Mouse (Mus musculus) intestine, postnatal 0 days (tissue): ENCODE measurements around the gene Zfr. TPM values are rescaled to one million over a fixed set of nuclear protein-coding genes. Genes with fewer than 3 reads are reported as not detected.

Experiments used
- ATAC-seq: fragments of 200-750 bp; cut with Nextera tagmentation; 2 replicates; pipeline ENCODE4 v1.8.0; 2017; ENCODE audit warnings: mild to moderate bottlenecking, moderate TSS enrichment, moderate library complexity
- H3K27ac ChIP-seq: fragments of 300-500 bp; sonication (generic); 2 replicates; pipeline ENCODE4 v1.5.1; 2014; ENCODE audit warnings: mild to moderate bottlenecking, low read depth, low read length, moderate library complexity
- H3K27me3 ChIP-seq: fragments of 300-500 bp; sonication (generic); replicated peaks from 2 replicates; pipeline ENCODE4 v1.6.1; 2014; ENCODE audit warnings: low read length, mixed read lengths; ENCODE audit not compliant: control insufficient read depth, insufficient read depth
- H3K36me3 ChIP-seq: fragments of 300-500 bp; sonication (generic); 2 replicates; pipeline ENCODE4 v1.6.1; 2014; ENCODE audit warnings: mild to moderate bottlenecking, moderate library complexity; ENCODE audit not compliant: control insufficient read depth, insufficient read depth
- H3K4me1 ChIP-seq: fragments of 300-500 bp; sonication (generic); replicated peaks from 2 replicates; pipeline ENCODE4 v1.6.1; 2014; ENCODE audit warnings: antibody characterized with exemption, low read length, mixed read lengths; ENCODE audit not compliant: control insufficient read depth, insufficient read depth
- H3K4me2 ChIP-seq: fragments of 300-500 bp; sonication (generic); replicated peaks from 2 replicates; pipeline ENCODE4 v1.6.1; 2014; ENCODE audit warnings: low read depth, mild to moderate bottlenecking, moderate library complexity
- H3K4me3 ChIP-seq: fragments of 300-500 bp; sonication (generic); 2 replicates; pipeline ENCODE4 v1.5.1; 2014; ENCODE audit warnings: low read depth, low read length
- H3K9ac ChIP-seq: fragments of 300-500 bp; sonication (generic); 2 replicates; pipeline ENCODE4 v1.6.1; 2014; ENCODE audit warnings: mild to moderate bottlenecking, low read depth, low read length
- H3K9me3 ChIP-seq: fragments of 300-500 bp; sonication (generic); 2 replicates; pipeline ENCODE4 v1.6.1; 2016; ENCODE audit warnings: mixed run types; ENCODE audit not compliant: control insufficient read depth
- CTCF ChIP-seq: sonication (generic); IDR thresholded peaks from 2 replicates; pipeline ENCODE4 v1.5.1; 2016; ENCODE audit warnings: low read depth, mild to moderate bottlenecking, control low read depth, antibody characterized with exemption, moderate library complexity
- WGBS: fragments of 180-500 bp; shearing (Covaris S2); extraction: QIAGEN DNeasy Blood & Tissue Kit; methylation state at CpG from one replicate; pipeline ENCODE4 v1.1.7; 2014; 5-methylcytosine and 5-hydroxymethylcytosine counted together
- polyA plus RNA-seq: library from polyadenylated mRNA; unstranded; fragments of >200 nt; fragmentation: Nextera tagmentation; extraction: Ambion mirVana; gene quantifications from 2 replicates; pipeline ENCODE4 v1.2.1, GENCODE M21; 2015

The Zfr gene
- polyA plus RNA-seq, 1 experiment from 2014 or later: 47.9 TPM

- peak; percentile 84 for TF ChIP-seq CTCF
- Histone ChIP-seq H3K27ac (no peak overlapping the region), H3K27me3 (no peaks in the 10 kb centered on the region), H3K4me1 (no peaks in the 10 kb centered on the region), H3K4me2 (no peak overlapping the region), H3K36me3 (no peaks in the 10 kb centered on the region), H3K9ac (no peak overlapping the region), H3K4me3 (no peak overlapping the region), H3K9me3 (no peaks in the 10 kb centered on the region)
- WGBS: 67% methylated on average over 10 of the region's 10 CpGs
- no peak for ATAC-seq
Measured at GRCm38 (mm10) chr15:12091781-12092458, 25.7 kb upstream of the Zfr start.

- H3K9me3 ChIP-seq: no peaks in the 10 kb centered on the region
- no peaks in the 10 kb centered on the region for H3K4me1 ChIP-seq
- H3K27me3 ChIP-seq: no peaks in the 10 kb centered on the region
- no peak overlapping the region for H3K4me3 ChIP-seq
- no peak for TF ChIP-seq CTCF
- WGBS: 73% methylated on average over 25 of the region's 25 CpGs
- no peak overlapping the region for H3K4me2 ChIP-seq
- no peaks in the 10 kb centered on the region for H3K36me3 ChIP-seq
- H3K9ac ChIP-seq: no peak overlapping the region
- no peak for ATAC-seq
- H3K27ac ChIP-seq: no peak overlapping the region
Measured at GRCm38 (mm10) chr15:12093026-12093960, 24.3 kb upstream of the Zfr start.

GRCm38 (mm10) chr15:12093961-12094566 lies 23.6 kb upstream of the Zfr start:
- Histone ChIP-seq H3K27me3 (no peaks in the 10 kb centered on the region), H3K9ac (no peak overlapping the region), H3K4me3 (no peak overlapping the region), H3K27ac (no peak overlapping the region), H3K4me2 (no peak overlapping the region), H3K36me3 (no peaks in the 10 kb centered on the region), H3K4me1 (no peaks in the 10 kb centered on the region), H3K9me3 (no peaks in the 10 kb centered on the region)
- WGBS: 87% methylated on average over 4 of the region's 4 CpGs
- ATAC-seq: no peak
- no peak for TF ChIP-seq CTCF

GRCm38 (mm10) chr15:12096447-12096846 lies 21.2 kb upstream of the Zfr start:
- Histone ChIP-seq H3K9me3 (no peaks in the 10 kb centered on the region), H3K27me3 (no peaks in the 10 kb centered on the region), H3K27ac (no peak overlapping the region), H3K4me3 (no peak overlapping the region), H3K36me3 (no peaks in the 10 kb centered on the region), H3K4me1 (no peaks in the 10 kb centered on the region), H3K4me2 (no peak overlapping the region), H3K9ac (no peak overlapping the region)
- 72% methylated on average over 4 of the region's 4 CpGs for WGBS
- TF ChIP-seq CTCF: no peak
- no peak for ATAC-seq

GRCm38 (mm10) chr15:12097344-12097743 lies 20.3 kb upstream of the Zfr start:
- no peak overlapping the region for H3K27ac ChIP-seq
- TF ChIP-seq CTCF: peak; percentile 31
- no peaks in the 10 kb centered on the region for H3K4me1 ChIP-seq
- no peaks in the 10 kb centered on the region for H3K9me3 ChIP-seq
- no peak for ATAC-seq
- no peak overlapping the region for H3K9ac ChIP-seq
- no peaks in the 10 kb centered on the region for H3K36me3 ChIP-seq
- WGBS: 92% methylated on average over 5 of the region's 5 CpGs
- no peaks in the 10 kb centered on the region for H3K27me3 ChIP-seq
- H3K4me3 ChIP-seq: no peak overlapping the region
- H3K4me2 ChIP-seq: no peak overlapping the region

- no peaks in the 10 kb centered on the region for H3K4me1 ChIP-seq
- H3K9me3 ChIP-seq: no peaks in the 10 kb centered on the region
- 69% methylated on average over 5 of the region's 5 CpGs for WGBS
- peak; percentile 27; the same call in 1 of the 2 replicates for TF ChIP-seq CTCF
- H3K27me3 ChIP-seq: no peaks in the 10 kb centered on the region
- no peak overlapping the region for H3K4me2 ChIP-seq
- H3K36me3 ChIP-seq: no peaks in the 10 kb centered on the region
- H3K27ac ChIP-seq: no peak overlapping the region
- no peak for ATAC-seq
- no peak overlapping the region for H3K9ac ChIP-seq
- no peak overlapping the region for H3K4me3 ChIP-seq
Measured at GRCm38 (mm10) chr15:12100912-12101311, 16.7 kb upstream of the Zfr start.
